Mouse (Mus musculus): ENCODE data around the gene Sipa1l2. TPM values are rescaled to one million over a fixed set of nuclear protein-coding genes. Genes with fewer than 3 reads are reported as not detected.

The Sipa1l2 gene
- polyA plus RNA-seq, 1 experiment from 2014 or later = 7.0 TPM

DNA sequence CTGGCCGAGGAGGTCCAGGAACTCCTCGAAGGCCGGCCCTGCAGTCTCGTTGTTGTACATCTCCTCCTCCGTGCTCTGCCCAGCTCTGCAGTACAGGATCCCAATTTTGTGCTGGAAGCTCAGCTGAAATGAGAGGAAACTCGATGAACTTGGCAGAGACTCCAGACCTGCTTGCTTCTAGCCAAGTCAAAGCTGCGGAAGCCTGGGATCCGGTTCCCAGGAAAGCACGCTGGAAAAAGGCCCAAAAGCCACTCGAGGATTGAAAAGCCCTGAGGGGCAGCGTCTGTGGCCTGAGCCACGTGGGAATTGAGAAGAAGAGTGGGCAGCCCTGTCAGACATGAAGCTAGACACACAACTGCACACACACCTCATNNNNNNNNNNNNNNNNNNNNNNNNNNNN is 94.7 kb downstream of the Sipa1l2 start:
- Histone ChIP-seq H3K4me2 (replicated peaks; ENCODE audit: low read depth, low read length) (no peak overlapping the region), H3K9me3 (ENCODE audit: control insufficient read depth, low read depth, low read length) (no peaks in the 10 kb centered on the region), H3K9ac (replicated peaks; ENCODE audit: low read depth, low read length) (no peak overlapping the region), H3K4me1 (ENCODE audit: control insufficient read depth, insufficient read depth, low read length) (no peaks in the 10 kb centered on the region), H3K27ac (ENCODE audit: low read length) (peak overlapping the region; percentile 27; the same call in 1 of the 2 replicates), H3K4me3 (ENCODE audit: low read depth, low read length) (no peak overlapping the region), H3K27me3 (ENCODE audit: control insufficient read depth, insufficient read depth, low read length) (no peaks in the 10 kb centered on the region), H3K36me3 (ENCODE audit: control insufficient read depth, insufficient read depth, low read length) (peaks cover 7% of the 10 kb centered on the region; the same call in 1 of the 2 replicates)
- WGBS = 68% methylated on average over 12 of the region's 12 CpGs
- no peak for ATAC-seq (ENCODE audit: insufficient number of reproducible peaks, insufficient read depth, low FRiP score, low read depth)

DNA sequence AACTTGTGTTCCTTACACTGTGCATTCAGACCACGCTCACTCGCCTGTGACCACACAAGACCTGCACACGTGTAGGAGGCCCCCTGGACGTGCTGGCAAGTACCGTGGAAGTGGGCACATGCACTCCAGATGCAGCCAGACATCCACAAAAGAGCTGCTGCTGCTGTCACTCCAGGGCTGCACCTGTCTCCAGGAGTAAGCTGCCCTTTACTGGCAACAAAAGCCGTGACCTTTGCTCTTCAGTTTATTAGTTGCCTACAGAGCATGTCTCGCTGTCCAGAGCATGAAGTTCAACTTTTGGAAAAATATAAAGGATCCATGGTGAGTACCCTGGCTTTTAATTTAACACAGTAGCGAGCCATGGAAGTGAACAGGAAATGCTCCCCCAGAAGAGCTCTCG is 98.2 kb downstream of the Sipa1l2 start:
- no peak overlapping the region for H3K4me3 ChIP-seq (ENCODE audit: low read depth, low read length)
- H3K4me1 ChIP-seq (ENCODE audit: control insufficient read depth, insufficient read depth, low read length) = no peaks in the 10 kb centered on the region
- H3K27ac ChIP-seq (ENCODE audit: low read length) = no peak overlapping the region
- H3K27me3 ChIP-seq (ENCODE audit: control insufficient read depth, insufficient read depth, low read length) = no peaks in the 10 kb centered on the region
- H3K4me2 ChIP-seq (replicated peaks; ENCODE audit: low read depth, low read length) = no peak overlapping the region
- peaks cover 13% of the 10 kb centered on the region; the same call in 1 of the 2 replicates for H3K36me3 ChIP-seq (ENCODE audit: control insufficient read depth, insufficient read depth, low read length)
- H3K9me3 ChIP-seq (ENCODE audit: control insufficient read depth, low read depth, low read length) = no peaks in the 10 kb centered on the region
- H3K9ac ChIP-seq (replicated peaks; ENCODE audit: low read depth, low read length) = no peak overlapping the region
- WGBS = 87% methylated on average over 9 of the region's 9 CpGs
- ATAC-seq (ENCODE audit: insufficient number of reproducible peaks, insufficient read depth, low FRiP score, low read depth) = no peak

DNA sequence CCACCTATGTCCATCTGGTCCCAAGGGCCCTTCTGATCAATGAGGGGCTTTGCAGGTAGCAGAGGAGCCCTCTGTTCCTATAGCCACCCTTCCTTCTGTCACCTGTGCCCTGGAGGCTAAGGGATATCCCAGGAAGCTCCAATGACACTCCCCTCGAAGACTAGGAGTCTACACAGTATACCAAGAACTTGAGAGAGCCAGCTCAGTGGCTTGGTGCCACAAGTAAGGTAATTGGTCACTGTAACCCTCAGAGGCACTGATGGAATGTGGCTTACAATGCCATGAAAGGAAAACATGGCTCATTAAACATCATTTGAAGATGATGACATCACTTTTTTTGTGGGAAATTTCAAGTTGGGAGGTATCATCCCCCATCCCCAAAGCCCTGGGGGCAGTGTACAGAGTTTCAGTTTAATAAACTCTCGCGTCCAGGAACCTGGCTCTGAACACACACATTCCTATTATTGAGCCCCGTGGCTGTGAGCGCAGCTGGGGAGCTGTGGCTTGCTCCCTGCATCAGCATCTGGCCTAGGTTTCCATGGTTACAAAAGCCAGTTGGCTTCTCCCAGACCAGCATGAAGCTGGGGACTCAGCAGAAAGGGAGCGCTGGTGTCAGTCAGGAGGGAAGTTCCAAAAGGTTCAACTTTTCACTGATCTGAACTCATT is 104.3 kb downstream of the Sipa1l2 start:
- no peak overlapping the region for H3K4me2 ChIP-seq (replicated peaks; ENCODE audit: low read depth, low read length)
- H3K4me3 ChIP-seq (ENCODE audit: low read depth, low read length) = no peak overlapping the region
- H3K9me3 ChIP-seq (ENCODE audit: control insufficient read depth, low read depth, low read length) = no peaks in the 10 kb centered on the region
- H3K27me3 ChIP-seq (ENCODE audit: control insufficient read depth, insufficient read depth, low read length) = no peaks in the 10 kb centered on the region
- 50% methylated on average over 6 of the region's 6 CpGs for WGBS
- no peak for ATAC-seq (ENCODE audit: insufficient number of reproducible peaks, insufficient read depth, low FRiP score, low read depth)
- H3K27ac ChIP-seq (ENCODE audit: low read length) = no peak overlapping the region
- peaks cover 13% of the 10 kb centered on the region; the same call in 1 of the 2 replicates for H3K36me3 ChIP-seq (ENCODE audit: control insufficient read depth, insufficient read depth, low read length)
- H3K9ac ChIP-seq (replicated peaks; ENCODE audit: low read depth, low read length) = no peak overlapping the region
- H3K4me1 ChIP-seq (ENCODE audit: control insufficient read depth, insufficient read depth, low read length) = no peaks in the 10 kb centered on the region

DNA sequence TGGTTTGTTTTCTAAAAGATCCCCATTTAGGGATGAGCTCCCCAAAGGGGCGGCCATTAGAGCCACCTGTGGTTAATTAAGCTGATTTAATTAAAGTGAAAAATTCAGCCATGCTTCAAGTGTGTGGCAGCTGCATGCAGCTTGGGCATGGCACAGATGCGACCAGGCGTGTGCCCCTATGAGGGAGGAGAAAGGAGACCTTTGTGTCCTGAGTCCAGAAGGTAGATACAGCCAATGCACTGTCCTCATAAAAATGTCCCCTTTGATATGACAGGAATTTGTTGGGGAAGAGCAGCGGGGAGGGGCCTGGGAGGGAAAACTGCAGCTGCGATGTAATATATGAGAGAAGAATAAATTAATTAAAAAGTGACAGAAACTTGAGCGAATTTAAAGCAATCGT is 106.7 kb downstream of the Sipa1l2 start:
- Histone ChIP-seq H3K36me3 (ENCODE audit: control insufficient read depth, insufficient read depth, low read length) (peaks cover 10% of the 10 kb centered on the region; the same call in 1 of the 2 replicates), H3K9ac (replicated peaks; ENCODE audit: low read depth, low read length) (no peak overlapping the region), H3K4me2 (replicated peaks; ENCODE audit: low read depth, low read length) (no peak overlapping the region), H3K4me1 (ENCODE audit: control insufficient read depth, insufficient read depth, low read length) (no peaks in the 10 kb centered on the region), H3K27ac (ENCODE audit: low read length) (no peak overlapping the region), H3K4me3 (ENCODE audit: low read depth, low read length) (no peak overlapping the region), H3K27me3 (ENCODE audit: control insufficient read depth, insufficient read depth, low read length) (no peaks in the 10 kb centered on the region), H3K9me3 (ENCODE audit: control insufficient read depth, low read depth, low read length) (no peaks in the 10 kb centered on the region)
- ATAC-seq (ENCODE audit: insufficient number of reproducible peaks, insufficient read depth, low FRiP score, low read depth) = no peak
- WGBS = 84% methylated on average over 7 of the region's 7 CpGs

DNA sequence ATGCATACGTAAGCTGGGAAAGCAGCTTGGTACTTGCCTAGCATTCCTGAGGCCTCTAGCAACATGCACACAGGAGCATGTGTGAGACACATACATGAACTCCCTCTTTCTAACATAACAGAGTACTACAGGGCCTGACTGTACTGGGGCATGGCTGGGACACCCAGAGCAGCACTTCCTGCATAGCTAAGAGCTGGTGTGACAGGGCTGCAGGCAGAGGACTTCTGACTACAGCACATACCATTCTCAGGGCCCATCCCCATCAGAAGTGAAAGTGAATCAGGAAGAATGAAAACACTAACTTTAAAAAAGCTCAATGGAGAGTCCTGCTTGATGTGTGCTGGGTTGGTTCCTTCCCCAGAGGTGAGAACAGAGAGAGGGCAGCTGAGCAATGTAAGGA is 108.1 kb downstream of the Sipa1l2 start:
- H3K27ac ChIP-seq (ENCODE audit: low read length) = no peak overlapping the region
- no peak overlapping the region for H3K4me2 ChIP-seq (replicated peaks; ENCODE audit: low read depth, low read length)
- no peak for ATAC-seq (ENCODE audit: insufficient number of reproducible peaks, insufficient read depth, low FRiP score, low read depth)
- H3K4me3 ChIP-seq (ENCODE audit: low read depth, low read length) = no peak overlapping the region
- H3K27me3 ChIP-seq (ENCODE audit: control insufficient read depth, insufficient read depth, low read length) = no peaks in the 10 kb centered on the region
- no peaks in the 10 kb centered on the region for H3K4me1 ChIP-seq (ENCODE audit: control insufficient read depth, insufficient read depth, low read length)
- H3K9me3 ChIP-seq (ENCODE audit: control insufficient read depth, low read depth, low read length) = no peaks in the 10 kb centered on the region
- H3K9ac ChIP-seq (replicated peaks; ENCODE audit: low read depth, low read length) = no peak overlapping the region
- H3K36me3 ChIP-seq (ENCODE audit: control insufficient read depth, insufficient read depth, low read length) = 0 out of 2 replicates have a peak, but pooled peaks cover 7% of the 10 kb centered on the region
- 86% methylated on average over 1 of the region's 1 CpGs for WGBS

DNA sequence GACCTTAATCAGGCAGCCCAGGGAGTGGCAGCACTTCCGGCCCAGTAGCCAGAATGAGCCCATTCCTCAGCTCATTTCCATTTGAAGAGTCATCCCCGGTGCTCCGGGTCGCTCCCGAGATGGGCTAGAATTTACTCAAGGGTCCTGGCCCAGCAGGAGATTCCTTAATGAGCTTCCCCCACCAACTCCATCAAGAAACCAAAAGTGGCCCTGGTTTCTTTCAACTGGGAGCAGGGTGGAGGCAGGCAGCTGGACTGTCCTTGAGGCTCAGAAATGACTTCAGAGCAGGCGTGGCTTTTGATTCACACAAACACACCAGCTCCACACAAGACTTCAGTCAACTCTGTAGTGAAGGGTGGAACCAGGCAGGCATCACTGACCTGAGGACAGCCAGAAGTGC is 109.0 kb downstream of the Sipa1l2 start:
- H3K36me3 ChIP-seq (ENCODE audit: control insufficient read depth, insufficient read depth, low read length) = 0 out of 2 replicates have a peak, but pooled peaks cover 7% of the 10 kb centered on the region
- H3K4me1 ChIP-seq (ENCODE audit: control insufficient read depth, insufficient read depth, low read length) = no peaks in the 10 kb centered on the region
- H3K4me3 ChIP-seq (ENCODE audit: low read depth, low read length) = no peak overlapping the region
- no peak overlapping the region for H3K4me2 ChIP-seq (replicated peaks; ENCODE audit: low read depth, low read length)
- no peak overlapping the region for H3K9ac ChIP-seq (replicated peaks; ENCODE audit: low read depth, low read length)
- no peak for ATAC-seq (ENCODE audit: insufficient number of reproducible peaks, insufficient read depth, low FRiP score, low read depth)
- H3K27ac ChIP-seq (ENCODE audit: low read length) = no peak overlapping the region
- WGBS = 44% methylated on average over 6 of the region's 6 CpGs
- no peaks in the 10 kb centered on the region for H3K9me3 ChIP-seq (ENCODE audit: control insufficient read depth, low read depth, low read length)
- no peaks in the 10 kb centered on the region for H3K27me3 ChIP-seq (ENCODE audit: control insufficient read depth, insufficient read depth, low read length)

DNA sequence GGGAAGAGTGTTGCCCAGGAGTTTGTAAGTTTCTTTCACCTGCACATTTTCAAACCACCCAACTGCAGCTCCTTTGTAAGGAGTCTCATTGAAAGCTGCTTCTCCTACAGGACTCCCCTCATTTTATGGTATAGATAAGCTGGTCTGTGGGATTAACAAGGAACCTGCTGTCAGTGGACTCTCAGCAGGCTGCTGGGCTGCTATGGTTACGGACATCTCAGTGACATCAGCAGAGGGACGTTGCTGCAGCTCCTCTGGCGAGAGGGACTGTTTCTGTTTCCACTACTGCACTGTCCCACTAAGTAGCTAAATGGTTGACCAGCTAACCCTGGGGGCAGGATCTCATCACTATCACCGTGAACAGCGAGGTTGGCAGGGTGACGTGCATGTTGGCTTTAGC is 120.6 kb downstream of the Sipa1l2 start:
- Histone ChIP-seq H3K27ac (ENCODE audit: low read length) (no peak overlapping the region), H3K27me3 (ENCODE audit: control insufficient read depth, insufficient read depth, low read length) (no peaks in the 10 kb centered on the region), H3K4me2 (replicated peaks; ENCODE audit: low read depth, low read length) (no peak overlapping the region), H3K9me3 (ENCODE audit: control insufficient read depth, low read depth, low read length) (no peaks in the 10 kb centered on the region), H3K4me1 (ENCODE audit: control insufficient read depth, insufficient read depth, low read length) (no peaks in the 10 kb centered on the region), H3K36me3 (ENCODE audit: control insufficient read depth, insufficient read depth, low read length) (no peaks in the 10 kb centered on the region; the same call in 1 of the 2 replicates), H3K9ac (replicated peaks; ENCODE audit: low read depth, low read length) (no peak overlapping the region), H3K4me3 (ENCODE audit: low read depth, low read length) (no peak overlapping the region)
- 56% methylated on average over 6 of the region's 6 CpGs for WGBS
- ATAC-seq (ENCODE audit: insufficient number of reproducible peaks, insufficient read depth, low FRiP score, low read depth) = no peak

DNA sequence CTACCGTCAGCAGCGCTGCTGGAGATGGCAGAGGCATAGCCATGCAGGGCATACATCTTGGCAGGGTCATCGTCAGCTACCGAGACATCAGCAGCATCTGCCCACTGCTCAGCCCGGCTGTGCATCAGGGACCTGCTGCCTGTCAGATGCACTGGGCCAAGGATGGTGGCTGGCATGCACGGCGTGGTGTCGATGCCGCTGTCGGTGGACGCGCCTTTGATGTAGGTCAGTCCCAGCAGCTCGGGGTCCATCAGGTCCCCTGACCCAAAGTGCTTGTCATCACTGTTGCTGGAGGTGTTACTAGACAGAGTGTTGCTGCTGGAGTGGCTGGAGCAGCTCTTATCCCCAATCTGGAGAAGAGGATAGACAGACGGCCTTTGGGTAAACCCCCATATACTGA is 122.1 kb downstream of the Sipa1l2 start:
- no peak for ATAC-seq (ENCODE audit: insufficient number of reproducible peaks, insufficient read depth, low FRiP score, low read depth)
- no peaks in the 10 kb centered on the region for H3K4me1 ChIP-seq (ENCODE audit: control insufficient read depth, insufficient read depth, low read length)
- H3K4me3 ChIP-seq (ENCODE audit: low read depth, low read length) = no peak overlapping the region
- no peaks in the 10 kb centered on the region; the same call in 1 of the 2 replicates for H3K36me3 ChIP-seq (ENCODE audit: control insufficient read depth, insufficient read depth, low read length)
- no peak overlapping the region for H3K9ac ChIP-seq (replicated peaks; ENCODE audit: low read depth, low read length)
- no peak overlapping the region for H3K4me2 ChIP-seq (replicated peaks; ENCODE audit: low read depth, low read length)
- 95% methylated on average over 14 of the region's 14 CpGs for WGBS
- H3K27me3 ChIP-seq (ENCODE audit: control insufficient read depth, insufficient read depth, low read length) = no peaks in the 10 kb centered on the region
- H3K27ac ChIP-seq (ENCODE audit: low read length) = no peak overlapping the region
- H3K9me3 ChIP-seq (ENCODE audit: control insufficient read depth, low read depth, low read length) = no peaks in the 10 kb centered on the region

DNA sequence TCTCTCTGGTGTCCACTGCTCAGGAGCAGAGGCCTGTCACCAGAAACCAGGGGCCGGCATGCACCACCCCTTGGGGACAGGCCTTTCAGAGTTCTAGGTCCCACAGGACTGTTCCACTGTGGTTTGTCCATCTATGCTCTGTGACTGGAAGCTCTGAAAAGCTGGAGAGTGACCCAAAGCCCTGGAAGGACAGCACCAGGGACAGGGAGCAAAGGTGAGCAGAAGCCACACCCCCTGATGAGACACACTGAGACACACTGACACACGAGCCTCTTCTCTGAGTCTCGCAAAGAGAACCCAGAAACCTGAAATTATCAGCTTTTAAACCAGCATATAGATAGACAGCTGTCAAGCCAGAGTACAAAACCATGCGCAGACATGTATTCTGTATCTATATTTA is 123.4 kb downstream of the Sipa1l2 start:
- Histone ChIP-seq H3K9ac (replicated peaks; ENCODE audit: low read depth, low read length) (no peak overlapping the region), H3K9me3 (ENCODE audit: control insufficient read depth, low read depth, low read length) (no peaks in the 10 kb centered on the region), H3K27me3 (ENCODE audit: control insufficient read depth, insufficient read depth, low read length) (no peaks in the 10 kb centered on the region), H3K4me2 (replicated peaks; ENCODE audit: low read depth, low read length) (no peak overlapping the region), H3K36me3 (ENCODE audit: control insufficient read depth, insufficient read depth, low read length) (peaks cover 4% of the 10 kb centered on the region), H3K4me3 (ENCODE audit: low read depth, low read length) (no peak overlapping the region), H3K4me1 (ENCODE audit: control insufficient read depth, insufficient read depth, low read length) (no peaks in the 10 kb centered on the region), H3K27ac (ENCODE audit: low read length) (no peak overlapping the region)
- 84% methylated on average over 4 of the region's 4 CpGs for WGBS
- ATAC-seq (ENCODE audit: insufficient number of reproducible peaks, insufficient read depth, low FRiP score, low read depth) = no peak
